Mouse (Mus musculus) kidney, adult 2 months (tissue): ENCODE data around the gene Tspan14.

Source experiments
- CTCF ChIP-seq: fragments of 200-500 bp; conservative IDR thresholded peaks from 2 replicates; pipeline ENCODE4 v1.5.1; 2011; ENCODE audit warnings: low read depth, mild to moderate bottlenecking, control low read depth, low read length, moderate library complexity, mixed read lengths; ENCODE audit not compliant: insufficient read depth, insufficient read length
- POLR2A ChIP-seq: fragments of 200-500 bp; IDR thresholded peaks from one replicate; pipeline ENCODE4 v1.6.1; 2011; ENCODE audit warnings: low read depth, low read length, control low read depth

DNA sequence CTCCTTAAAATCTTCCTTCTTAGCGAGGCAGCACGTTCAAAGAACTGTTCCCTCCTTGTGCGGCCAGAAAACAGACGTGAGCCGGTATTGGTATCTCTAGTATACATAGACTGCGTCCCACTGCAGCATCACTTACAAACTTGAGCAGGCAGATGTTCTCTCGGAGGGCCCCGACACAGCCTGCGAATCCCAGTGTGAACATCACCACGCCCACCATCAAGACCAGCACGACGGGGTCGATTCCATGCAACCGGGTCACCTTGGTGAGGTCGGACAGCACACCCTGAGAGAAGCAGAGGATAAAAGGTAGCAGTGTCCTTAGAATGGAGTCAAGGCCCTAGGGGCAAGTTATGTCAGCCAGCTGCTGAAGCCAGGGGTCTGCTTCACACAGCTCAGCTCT lies 49.9 kb downstream of the Tspan14 start:
- no peak for TF ChIP-seq CTCF
- TF ChIP-seq POLR2A: no peak
